Mouse (Mus musculus): Measurements from ENCODE around the gene Intu.

Intu gene

DNA sequence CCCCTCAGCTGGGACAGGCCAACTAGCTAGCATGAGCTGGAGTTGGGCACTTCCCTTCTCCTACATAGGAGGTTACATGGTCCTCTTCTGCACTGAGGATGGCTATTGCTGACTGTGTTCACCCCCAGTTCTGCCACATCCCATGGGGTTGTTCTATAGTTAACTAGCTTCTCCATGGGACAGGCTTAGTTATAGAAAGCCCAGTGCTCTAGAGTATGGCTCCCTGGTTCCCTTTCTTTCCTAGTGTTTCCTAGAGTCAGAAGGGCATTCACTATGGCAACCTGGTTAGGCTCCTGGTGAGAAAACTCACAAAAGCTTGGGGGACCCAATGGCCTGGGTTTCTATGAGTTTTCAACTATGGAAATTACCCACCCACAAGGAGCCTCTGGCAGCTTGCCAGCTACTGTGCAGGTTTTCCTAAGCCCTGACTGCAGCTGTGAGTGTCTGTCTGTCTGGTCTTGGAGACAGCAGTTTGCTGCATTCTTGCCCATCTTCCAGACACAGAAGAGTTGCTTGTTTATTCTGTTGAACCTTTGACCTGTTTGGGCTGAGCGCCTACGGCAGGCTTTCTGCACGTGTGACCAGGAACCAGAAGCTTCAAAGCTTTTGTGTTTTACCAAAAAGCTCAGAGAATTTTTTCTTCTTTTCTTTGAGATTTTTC, 154.9 kb downstream of the Intu start:
- DNase-seq: peak; percentile 50

DNA sequence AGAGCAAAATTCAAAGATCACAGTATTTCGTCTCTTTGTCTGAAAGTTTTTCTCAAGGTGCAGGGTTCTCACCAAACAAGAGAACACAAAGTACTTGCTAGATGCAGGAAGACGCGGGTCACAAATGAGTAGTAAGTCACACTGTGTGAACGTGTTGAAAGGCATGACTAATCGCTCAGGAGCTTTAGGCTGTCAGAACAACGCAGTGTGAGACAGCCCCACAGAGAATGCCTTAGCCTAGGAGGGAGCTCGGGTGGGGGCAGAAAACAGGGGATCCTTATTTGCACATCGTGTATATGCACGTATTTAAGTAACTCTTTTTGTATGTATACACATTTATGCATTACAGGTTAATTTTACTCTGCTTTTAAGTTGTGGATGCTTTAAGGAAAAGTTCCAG, 155.8 kb downstream of the Intu start:
- DNase-seq: no peak

GRCm38 (mm10) chr3:40687588-40687987, 156.5 kb downstream of the Intu start:
- DNase-seq: no peak

- no peak for DNase-seq
Observed at GRCm38 (mm10) chr3:40691566-40691965, 160.5 kb downstream of the Intu start.

- no peak for DNase-seq
Observed at GRCm38 (mm10) chr3:40693435-40693834, 162.3 kb downstream of the Intu start.

DNA sequence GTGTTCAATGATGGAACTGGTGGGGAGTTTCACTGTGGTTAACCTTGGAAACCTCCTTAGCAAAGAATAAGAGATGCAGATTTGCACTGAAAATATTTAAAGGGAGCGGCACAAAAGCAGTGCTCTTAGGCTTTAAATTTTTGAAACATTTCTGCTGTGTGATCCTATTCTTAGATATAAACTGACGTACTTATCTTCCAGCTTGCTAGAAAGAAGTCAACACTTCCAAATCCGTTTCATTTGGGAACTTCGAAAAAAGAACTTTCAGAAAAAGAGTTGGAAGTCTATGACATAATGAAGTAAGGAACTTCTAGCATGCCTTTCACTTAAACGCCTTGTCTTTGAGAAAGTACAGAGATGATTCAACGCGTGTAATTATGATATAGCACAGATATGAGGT, 162.9 kb downstream of the Intu start:
- no peak for DNase-seq

DNA sequence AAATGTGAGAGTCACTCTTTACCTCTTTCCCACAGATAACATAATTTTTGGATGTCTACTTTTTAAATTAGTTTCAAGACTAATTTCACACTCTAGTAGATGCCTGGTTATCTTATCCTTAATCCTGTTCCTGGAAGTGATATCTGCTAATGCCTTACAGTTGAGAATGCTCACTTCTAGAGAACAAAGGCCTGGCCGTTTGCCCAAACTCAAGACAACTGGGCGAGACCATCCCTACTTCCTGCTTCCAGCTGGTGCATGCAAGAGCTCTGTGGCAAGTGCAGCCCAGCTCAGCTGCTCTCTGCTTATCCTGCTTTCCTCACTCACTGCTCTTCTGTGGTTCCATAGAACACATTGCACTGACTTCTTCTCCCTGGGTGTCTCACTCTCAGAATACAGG, 163.4 kb downstream of the Intu start:
- peak; percentile 46 for DNase-seq

DNA sequence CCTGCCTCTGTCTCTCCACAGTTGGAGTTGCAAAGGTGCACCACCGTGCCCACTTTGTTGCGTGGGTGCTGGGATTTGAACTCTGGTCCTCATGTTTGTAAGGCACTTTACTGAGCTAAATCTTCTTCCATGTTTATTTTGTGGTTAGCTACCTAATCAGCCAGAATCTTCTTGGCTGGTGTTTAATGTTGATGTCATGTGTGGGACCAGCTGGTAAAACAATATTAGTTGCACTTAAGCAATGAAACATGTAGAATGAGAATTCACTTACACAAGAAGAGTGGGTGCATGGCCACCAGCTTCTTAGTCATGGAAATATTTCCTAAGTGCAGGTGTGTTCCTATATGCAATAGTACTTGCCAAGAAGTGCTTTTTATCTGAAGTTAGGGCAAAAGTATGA, 164.1 kb downstream of the Intu start:
- DNase-seq: no peak

DNA sequence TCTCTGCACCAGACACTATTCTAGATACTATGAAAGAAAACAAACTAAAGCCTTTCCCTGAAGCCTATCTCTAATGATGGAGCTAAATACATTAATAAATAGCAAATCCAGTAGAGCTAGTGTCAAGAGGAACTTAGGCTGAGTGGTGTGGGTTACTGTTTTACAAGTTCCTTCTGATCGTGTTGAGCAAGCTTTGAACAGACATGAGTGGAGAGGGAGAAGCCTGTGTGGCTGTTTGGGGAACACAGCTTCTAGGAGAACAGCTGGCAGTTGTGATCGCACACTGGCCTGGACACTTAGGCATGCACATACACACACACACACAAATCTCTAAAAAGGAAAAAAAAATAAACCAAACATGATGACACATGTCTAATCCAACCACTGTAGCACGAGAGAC, 167.7 kb downstream of the Intu start:
- DNase-seq: no peak

DNA sequence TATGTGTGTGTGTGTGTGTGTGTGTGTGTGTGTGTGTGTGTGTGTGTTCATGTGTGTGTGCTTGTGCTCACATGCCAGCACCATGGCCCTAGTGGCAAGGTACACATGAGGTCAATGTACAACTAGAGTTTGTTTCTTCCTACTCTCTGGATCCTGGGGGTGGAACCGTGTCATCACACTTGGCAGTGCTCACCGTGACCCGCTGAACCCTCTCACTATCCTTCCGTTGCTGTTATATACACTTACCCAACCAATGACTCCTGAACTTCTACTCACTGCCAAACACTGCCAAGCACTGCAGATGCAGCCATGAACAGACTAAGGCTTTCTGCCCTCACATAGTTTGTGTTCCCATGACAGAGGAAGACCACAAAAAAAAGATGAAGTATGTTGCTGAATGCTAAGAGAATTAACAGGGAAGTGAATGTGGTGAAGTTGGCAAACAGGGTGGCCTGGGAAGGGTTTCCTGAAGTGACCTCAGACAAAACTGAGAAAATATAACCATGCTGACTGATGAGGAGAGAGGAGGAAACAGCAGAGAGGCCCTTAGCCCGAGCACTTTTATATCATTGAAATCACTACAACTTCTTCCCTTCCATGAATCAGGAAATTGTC, 173.8 kb downstream of the Intu start:
- no peak for DNase-seq

GRCm38 (mm10) chr3:40708655-40709054, 177.6 kb downstream of the Intu start, which contains the start of gene Slc25a31:
Gene Slc25a31, plus strand, starts transcription at chr3:40708855.
- no peak for DNase-seq

DNA sequence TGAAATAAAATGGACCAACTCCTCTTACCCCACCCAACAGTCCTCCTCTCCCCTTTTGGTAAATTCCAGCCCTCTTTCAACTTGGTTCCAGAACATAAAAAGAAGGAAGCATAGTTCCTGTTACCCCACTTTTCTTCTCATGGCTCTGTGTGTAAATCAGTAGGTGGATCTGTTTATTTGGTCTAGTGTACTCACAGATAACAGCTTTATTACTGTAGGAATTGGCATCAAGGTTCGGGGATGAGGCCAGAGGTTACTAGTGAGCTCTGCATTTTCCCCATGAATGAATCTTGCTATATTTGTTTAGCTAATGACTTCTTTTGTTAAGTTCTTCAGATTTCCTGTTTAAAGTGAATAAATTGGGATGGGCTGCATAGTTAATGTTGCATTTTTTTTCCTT, 185.0 kb downstream of the Intu start:
- no peak for DNase-seq

DNA sequence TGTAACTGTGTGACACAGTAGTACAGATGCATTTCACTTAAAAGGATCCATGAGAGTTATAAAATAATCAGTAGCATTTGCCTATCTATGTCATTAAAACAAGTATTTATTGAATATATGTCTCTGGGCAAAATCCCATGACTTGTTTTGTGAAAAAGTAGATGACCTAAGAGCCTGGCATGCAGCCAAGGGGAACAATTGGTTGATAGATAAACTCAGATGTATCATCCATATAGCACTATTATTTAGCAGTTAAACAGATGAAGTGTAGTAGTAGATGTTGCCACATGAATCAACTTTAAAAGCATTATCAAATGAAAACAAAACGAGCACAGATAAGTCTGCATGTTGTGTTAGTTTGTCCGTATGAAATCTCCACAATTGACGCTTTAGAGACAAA, 187.9 kb downstream of the Intu start:
- DNase-seq: no peak

DNA sequence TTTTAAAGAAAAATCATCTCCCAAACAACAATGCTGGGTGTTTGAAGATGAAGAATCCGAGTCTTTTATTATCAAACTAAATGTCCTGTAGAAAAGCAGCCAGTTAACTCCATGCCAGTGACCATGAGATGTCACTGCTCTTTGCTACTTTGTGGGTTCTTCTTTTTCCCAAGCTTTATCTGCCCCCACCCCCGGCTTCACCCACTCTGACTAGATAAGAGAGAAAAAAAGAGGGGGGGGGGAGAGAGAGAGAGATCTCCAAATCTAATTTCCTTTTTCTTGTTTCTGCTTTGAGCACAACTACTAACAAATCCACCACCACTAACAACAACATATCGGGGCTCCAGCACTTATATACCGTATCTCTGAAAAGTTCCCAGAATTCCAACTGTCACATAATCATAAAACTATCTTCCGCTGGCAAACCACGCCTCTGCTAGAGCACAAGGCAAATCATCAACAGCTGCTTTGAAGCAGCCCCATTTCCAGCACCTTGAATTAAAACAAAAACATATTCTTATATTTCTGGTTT, 207.4 kb downstream of the Intu start:
- DNase-seq: no peak

- no peak for DNase-seq
Observed at GRCm38 (mm10) chr3:40744024-40744835, 213.1 kb downstream of the Intu start, which contains the start of gene Hspa4l. Gene Hspa4l, plus strand, starts transcription at chr3:40744495.

GRCm38 (mm10) chr3:40744836-40745660, 214.0 kb downstream of the Intu start:
- peak; percentile 96 for DNase-seq

GRCm38 (mm10) chr3:40745661-40746547, 214.8 kb downstream of the Intu start:
- DNase-seq: peak; percentile 55
